Mouse (Mus musculus) lung, postnatal 25 days (tissue): Measurements from ENCODE around the gene Tspan9.
A peak's percentile ranks its signal among the peaks of the same experiment; 100 is the strongest.

Experiments
- DNase-seq: peaks from one replicate; pipeline ENCODE4 v3.0.0; 2022; ENCODE audit warnings: low spot score

The Tspan9 gene

DNA sequence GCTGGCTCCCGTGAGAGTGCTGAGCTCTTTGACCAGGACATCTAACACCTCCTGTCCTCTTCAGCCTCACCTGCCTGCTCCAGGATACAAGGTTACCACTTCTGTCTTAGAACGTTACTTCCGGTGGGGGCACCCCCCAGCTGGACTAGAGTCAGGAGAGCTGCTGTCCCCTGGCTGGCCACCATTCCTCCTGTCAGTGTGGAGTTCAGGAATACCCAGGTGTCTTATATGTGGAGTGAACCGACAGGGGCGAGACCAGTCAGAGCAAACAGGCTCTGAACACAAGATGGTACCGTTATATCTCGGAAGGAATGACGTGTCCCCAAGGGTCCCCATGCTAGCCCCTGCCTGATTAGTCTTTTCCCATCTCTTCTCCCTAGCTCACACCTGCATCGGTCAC is 106.8 kb downstream of the Tspan9 start:
- DNase-seq, result no peak

DNA sequence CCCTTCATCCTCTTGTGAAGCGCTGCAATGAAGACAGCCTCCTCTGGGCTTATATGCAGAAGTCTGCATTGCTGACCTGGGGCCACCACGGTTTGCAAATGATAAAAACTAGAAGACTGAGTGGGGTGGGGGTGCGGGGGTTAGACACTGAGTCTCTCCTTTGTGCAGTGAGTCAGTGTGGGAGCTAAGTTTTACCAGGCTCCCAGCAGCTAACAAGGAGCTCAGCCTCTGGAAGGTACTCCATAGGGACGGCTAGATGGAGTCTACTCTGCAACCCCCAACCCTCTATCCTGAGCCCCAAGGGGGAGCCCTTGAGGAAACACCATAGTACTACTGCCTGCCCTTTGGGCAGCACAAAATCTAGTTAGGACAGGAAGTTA is 107.5 kb downstream of the Tspan9 start:
- DNase-seq, result no peak

- no peak for DNase-seq
These were observed 108.0 kb downstream of the Tspan9 start for GRCm38 (mm10) chr6:128035250-128035929.

DNA sequence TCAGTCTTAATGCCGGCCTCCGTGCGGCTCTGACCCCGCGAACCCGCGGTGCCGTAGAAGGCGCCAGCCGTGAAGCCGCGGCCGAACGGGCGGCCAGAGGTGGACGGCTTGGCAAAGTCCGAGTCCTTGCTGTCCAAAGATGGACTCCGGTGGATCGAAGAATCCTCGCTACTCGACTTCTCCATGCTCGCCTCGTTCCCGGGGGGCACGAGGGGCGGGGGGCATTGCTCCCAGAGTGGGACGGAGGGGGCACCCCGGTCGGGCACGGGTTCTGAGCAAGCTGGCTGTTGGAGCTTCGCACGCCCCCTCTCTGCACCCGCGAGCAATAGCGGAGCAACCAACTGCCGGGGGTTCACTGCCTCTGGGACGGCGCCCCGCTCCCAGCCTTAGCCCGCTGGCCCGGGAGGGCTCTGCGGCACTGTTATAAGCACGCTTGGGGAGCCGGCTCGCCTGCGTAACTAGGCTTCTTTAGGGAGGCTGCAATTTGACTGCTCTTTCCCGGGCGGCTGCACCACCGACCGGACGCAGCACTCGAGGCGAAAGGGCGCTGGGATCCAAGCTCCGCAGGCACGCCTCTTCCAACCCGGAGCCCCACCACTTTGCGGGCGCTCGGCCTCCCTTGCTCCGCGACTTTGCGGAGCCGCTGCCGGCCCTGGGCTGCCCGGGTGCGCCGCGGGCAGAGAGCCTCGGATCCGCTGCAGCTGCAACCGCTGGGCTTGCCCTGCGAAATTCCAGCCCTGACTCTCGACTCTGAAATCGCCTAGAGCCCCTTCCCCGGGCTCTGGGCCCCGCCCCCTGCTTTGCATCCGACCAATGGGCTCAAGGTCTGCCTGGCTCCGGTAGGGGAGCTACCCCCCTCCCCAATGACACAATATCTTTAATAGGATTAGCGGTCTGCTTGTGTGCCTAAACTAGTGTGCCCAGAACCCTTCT is 108.8 kb downstream of the Tspan9 start:
- DNase-seq, result no peak

GRCm38 (mm10) chr6:128033868-128034250 is 109.5 kb downstream of the Tspan9 start:
- no peak for DNase-seq

GRCm38 (mm10) chr6:128033172-128033867 is 110.1 kb downstream of the Tspan9 start:
- DNase-seq, result no peak

- peak; percentile 75 for DNase-seq
These were observed 110.9 kb downstream of the Tspan9 start for GRCm38 (mm10) chr6:128032252-128033171.

DNA sequence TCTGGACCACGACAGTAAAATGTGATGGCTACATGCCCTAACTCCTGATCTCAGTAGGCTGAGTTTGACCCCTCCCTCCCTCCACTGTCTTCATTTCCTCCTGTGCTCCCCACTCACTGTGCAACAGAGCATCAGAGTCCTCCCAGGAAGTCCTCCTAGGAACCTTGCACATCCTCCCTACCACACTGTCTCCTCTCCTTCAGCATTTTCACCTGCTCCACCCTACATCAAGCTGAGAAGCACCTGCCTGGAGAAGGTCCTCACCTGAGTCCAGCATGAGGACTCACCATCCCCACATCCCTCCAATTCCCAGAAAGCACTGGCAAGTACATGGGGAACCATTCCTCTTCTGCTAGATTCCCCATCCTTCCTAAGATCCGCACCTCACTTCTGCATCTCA is 111.8 kb downstream of the Tspan9 start:
- no peak for DNase-seq

- DNase-seq, result no peak
These were observed 112.3 kb downstream of the Tspan9 start for GRCm38 (mm10) chr6:128031096-128031495.

DNA sequence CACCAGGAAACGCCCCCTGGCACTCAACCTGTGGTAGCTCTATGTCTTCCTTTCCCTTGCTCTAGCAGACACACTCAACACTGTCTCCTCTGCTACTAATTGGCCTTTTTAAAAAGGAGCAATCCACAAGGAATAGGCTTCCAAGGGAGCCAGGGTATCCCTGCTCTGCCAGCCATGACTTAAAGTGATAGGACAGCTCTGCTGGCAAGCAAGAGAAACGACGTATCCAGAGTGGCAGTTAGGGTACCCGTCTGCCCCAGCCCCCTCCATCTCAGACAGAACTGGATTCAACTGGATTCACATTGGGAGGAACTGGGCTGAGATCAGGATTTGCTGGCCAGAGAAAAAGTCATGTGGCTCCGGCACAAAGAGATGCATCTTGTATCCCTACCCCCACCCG is 112.9 kb downstream of the Tspan9 start:
- DNase-seq, result no peak

- DNase-seq, result no peak
These were observed 113.7 kb downstream of the Tspan9 start for GRCm38 (mm10) chr6:128029517-128030348.

- DNase-seq, result peak; percentile 28
These were observed 115.1 kb downstream of the Tspan9 start for GRCm38 (mm10) chr6:128028116-128028940.

- DNase-seq, result no peak
These were observed 117.4 kb downstream of the Tspan9 start for GRCm38 (mm10) chr6:128025997-128026396.

DNA sequence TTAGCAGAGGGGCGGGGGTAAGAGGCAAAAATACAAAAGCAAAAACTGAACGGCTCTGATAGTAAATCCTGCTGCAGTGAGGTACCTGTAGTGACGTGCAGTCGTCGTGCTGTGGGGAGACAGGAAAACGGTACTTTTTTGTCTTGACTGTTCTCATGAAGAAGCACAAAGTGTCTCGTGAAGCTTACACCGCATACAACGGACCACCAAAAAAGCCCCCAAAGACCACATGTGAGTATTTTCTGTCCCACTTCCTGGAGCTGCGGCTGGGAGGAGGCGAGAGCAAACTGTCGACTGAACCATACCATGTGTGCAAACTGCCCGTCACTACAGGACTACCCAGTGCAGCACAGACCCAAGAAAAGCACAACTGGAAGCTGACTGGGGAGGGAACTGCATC is 117.8 kb downstream of the Tspan9 start:
- no peak for DNase-seq

DNA sequence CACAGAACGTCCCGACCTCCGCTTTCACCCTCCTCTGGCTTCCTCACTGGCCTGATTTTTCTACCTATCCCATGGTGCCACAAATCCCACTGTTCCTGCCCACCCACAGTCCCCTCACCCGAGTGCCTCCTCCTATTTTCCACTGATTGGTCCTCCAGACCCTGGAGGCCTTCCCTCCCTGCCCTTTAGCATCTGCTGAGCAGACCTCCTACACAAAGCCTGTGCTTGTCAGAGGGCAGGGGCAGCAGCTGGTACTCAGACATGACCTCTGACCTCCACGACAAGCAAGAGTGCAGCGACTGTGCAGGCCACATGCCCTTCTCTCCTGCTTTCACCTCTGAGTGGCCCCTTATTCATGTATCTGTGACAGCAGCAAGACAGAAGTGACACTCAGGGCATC is 121.2 kb downstream of the Tspan9 start:
- no peak for DNase-seq

GRCm38 (mm10) chr6:128021931-128022202 is 121.5 kb downstream of the Tspan9 start:
- DNase-seq, result no peak

GRCm38 (mm10) chr6:128021106-128021930 is 122.1 kb downstream of the Tspan9 start:
- DNase-seq, result no peak

DNA sequence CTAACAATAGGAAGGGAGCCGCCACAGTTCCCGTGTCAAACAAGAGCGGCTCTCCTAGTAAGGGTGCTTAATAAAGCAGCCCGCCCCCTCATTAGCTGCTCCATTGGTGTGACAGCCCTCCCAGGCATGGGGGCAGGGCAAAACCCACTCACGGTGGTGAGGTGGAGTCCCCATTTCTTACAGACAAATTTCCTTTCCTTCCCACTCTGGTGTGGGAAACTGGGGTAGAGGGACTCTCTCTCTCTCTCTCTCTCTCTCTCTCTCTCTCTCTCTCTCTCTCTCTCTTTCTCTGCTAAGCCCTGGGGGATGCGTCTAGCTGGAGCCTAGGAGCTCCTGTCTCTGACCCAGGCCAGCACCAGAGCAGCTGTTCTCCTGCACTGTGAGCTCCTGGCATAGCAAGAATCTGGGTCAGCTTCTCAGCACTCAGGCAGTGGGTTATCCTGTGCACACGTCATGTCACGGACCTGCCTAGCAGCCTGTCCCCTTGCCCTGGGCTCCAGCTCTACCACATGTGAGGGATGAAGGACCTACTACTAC is 122.8 kb downstream of the Tspan9 start:
- no peak for DNase-seq

GRCm38 (mm10) chr6:128020053-128020452 is 123.3 kb downstream of the Tspan9 start:
- no peak for DNase-seq
